Mouse (Mus musculus) embryonic facial prominence, embryonic 15.5 days (tissue): Measurements from ENCODE around the gene Sdf2. TPM values are rescaled to one million over a fixed set of nuclear protein-coding genes. Genes with fewer than 3 reads are reported as not detected.

ENCODE experiments used
- polyA plus RNA-seq: library from polyadenylated mRNA; unstranded; fragments of >200 nt; fragmentation: Nextera tagmentation; extraction: Ambion mirVana; gene quantifications from 2 replicates; pipeline ENCODE4 v1.2.1, GENCODE M21; 2015

Sdf2 gene
- polyA plus RNA-seq, 1 experiment from 2014 or later = 95.5 TPM

Other genes starting within 250 kb of the Sdf2 start
- 18.5 and 19.7 TPM in 2 replicates for gene Dhrs13, start 213.5 kb upstream of the Sdf2 start, polyA plus RNA-seq
- 65.5 and 65.7 TPM in 2 replicates for gene Flot2, start 207.8 kb upstream of the Sdf2 start, polyA plus RNA-seq
- gene Eral1, start 165.4 kb upstream of the Sdf2 start, polyA plus RNA-seq = 33.3 and 33.6 TPM in 2 replicates
- gene Fam222b, start 151.1 kb upstream of the Sdf2 start, polyA plus RNA-seq = 14.4 and 17.3 TPM in 2 replicates
- 83.1 and 89.3 TPM in 2 replicates for gene Traf4, start 80.2 kb upstream of the Sdf2 start, polyA plus RNA-seq
- gene Nek8, start 69.1 kb upstream of the Sdf2 start, polyA plus RNA-seq = 17.3 and 18.4 TPM in 2 replicates
- gene Tlcd1, start 69.0 kb upstream of the Sdf2 start, polyA plus RNA-seq = 30.3 and 32.8 TPM in 2 replicates
- gene Rpl23a, start 62.2 kb upstream of the Sdf2 start, polyA plus RNA-seq = 1,371 and 1,410 TPM in 2 replicates
- gene Rab34, start 57.3 kb upstream of the Sdf2 start, polyA plus RNA-seq = 164 and 171 TPM in 2 replicates
- gene Proca1, start 52.4 kb upstream of the Sdf2 start, polyA plus RNA-seq = 3.1 and 4.7 TPM in 2 replicates
- 27.8 and 28.5 TPM in 2 replicates for gene Supt6, start 241 bp downstream of the Sdf2 start, polyA plus RNA-seq
- gene 2610507B11Rik, start 16.0 kb downstream of the Sdf2 start, polyA plus RNA-seq = 63.8 and 74.0 TPM in 2 replicates
- 0.29 TPM in 2 replicates for gene BC030499, start 45.1 kb downstream of the Sdf2 start, polyA plus RNA-seq
- 29.2 and 30.3 TPM in 2 replicates for gene Spag5, start 55.8 kb downstream of the Sdf2 start, polyA plus RNA-seq
- 30.1 and 36.8 TPM in 2 replicates for gene Aldoc, start 77.2 kb downstream of the Sdf2 start, polyA plus RNA-seq
- 78.0 and 84.9 TPM in 2 replicates for gene Pigs, start 82.7 kb downstream of the Sdf2 start, polyA plus RNA-seq
- 46.9 and 54.2 TPM in 2 replicates for gene Unc119, start 97.7 kb downstream of the Sdf2 start, polyA plus RNA-seq
- gene Foxn1, start 140.8 kb downstream of the Sdf2 start, polyA plus RNA-seq = 4.2 and 4.6 TPM in 2 replicates
- gene Slc13a2, start 176.5 kb downstream of the Sdf2 start, polyA plus RNA-seq = 0.07 and 0.11 TPM in 2 replicates
- gene Slc46a1, start 220.0 kb downstream of the Sdf2 start, polyA plus RNA-seq = 15.5 and 19.0 TPM in 2 replicates